Mouse (Mus musculus): ENCODE measurements around the gene Arhgef10l.

GRCm38 (mm10) chr4:140467254-140467791, 198.5 kb downstream of the Arhgef10l start:
- TF ChIP-seq CTCF (IDR thresholded peaks at IDR 0.05; ENCODE audit: low read depth, low read length): no peak
- TF ChIP-seq POLR2A (IDR thresholded peaks at IDR 0.05; ENCODE audit: extremely low read depth, insufficient read depth, low read length): no peak

All from liver, adult 2 months (tissue).